In genomic region chr4:150914290-150914733, GRCm38 (mm10) we compare ENCODE assay signal across 8 mouse cellular contexts. TPM values are rescaled to one million over a fixed set of nuclear protein-coding genes. Genes with fewer than 3 reads are reported as not detected.
DNase-seq lines count a peak whose midpoint lies in the region; ATAC-seq and TF ChIP-seq lines count a peak whose summit lies in the region.

Park7 (minus strand) TSS chr4:150914437.
Tnfrsf9 (plus strand) TSS chr4:150914562.

- H3K4me1 ChIP-seq in bone marrow, adult 2 months (ENCODE audit: control insufficient read depth, insufficient read depth, low read length): peaks cover 11% of the 10 kb centered on the region; the same call in 1 of the 2 replicates
- peaks cover 13% of the 10 kb centered on the region; the same call in 1 of the 2 replicates for H3K4me1 ChIP-seq in embryonic facial prominence, embryonic 15.5 days
- H3K4me1 ChIP-seq in heart, embryonic 10.5 days: peaks cover 29% of the 10 kb centered on the region
- H3K4me1 ChIP-seq in kidney, embryonic 15.5 days: peaks cover 26% of the 10 kb centered on the region

- peak within 1 kb of the TSS; percentile 95 for H3K27ac ChIP-seq in bone marrow, adult 2 months (ENCODE audit: control insufficient read depth, insufficient read depth, low read depth, low read length, poor library complexity)
- peak within 1 kb of the TSS; percentile 93 for H3K27ac ChIP-seq in embryonic facial prominence, embryonic 15.5 days (replicated peaks)
- peak within 1 kb of the TSS; percentile 95 for H3K27ac ChIP-seq in heart, embryonic 10.5 days
- H3K27ac ChIP-seq in kidney, embryonic 15.5 days: peak within 1 kb of the TSS; percentile 94

- peak within 1 kb of the TSS; percentile 57 for H3K4me2 ChIP-seq in embryonic facial prominence, embryonic 15.5 days (replicated peaks)
- peak within 1 kb of the TSS; percentile 71 for H3K4me2 ChIP-seq in kidney, embryonic 15.5 days

- DNase-seq in 416B (ENCODE audit: low read depth) (peak; percentile 98), liver (peak; percentile 97)
- peak; percentile 98 for DNase-seq in heart, embryonic 10.5 days (ENCODE audit: low spot score)
- DNase-seq in spleen, postnatal 4 days (ENCODE audit: low spot score in 2 of 2): peak; percentile 96 to 98

- peak; percentile 86; the same call in 1 of the 2 replicates for TF ChIP-seq POLR2A in bone marrow, adult 2 months (IDR thresholded peaks at IDR 0.05; ENCODE audit: borderline replicate concordance, control insufficient read depth, low read depth, low read length)

- no peaks in the 10 kb centered on the region for H3K36me3 ChIP-seq in embryonic facial prominence, embryonic 15.5 days
- H3K36me3 ChIP-seq in heart, embryonic 10.5 days: no peaks in the 10 kb centered on the region
- H3K36me3 ChIP-seq in kidney, embryonic 15.5 days: no peaks in the 10 kb centered on the region

- H3K9me3 ChIP-seq in embryonic facial prominence, embryonic 15.5 days (replicated peaks): no peaks in the 10 kb centered on the region
- H3K9me3 ChIP-seq in heart, embryonic 10.5 days: no peaks in the 10 kb centered on the region
- H3K9me3 ChIP-seq in kidney, embryonic 15.5 days (replicated peaks): no peaks in the 10 kb centered on the region

- peak; percentile 86 for ATAC-seq in embryonic facial prominence, embryonic 15.5 days (ENCODE audit: insufficient number of reproducible peaks, low FRiP score, low TSS enrichment, low read depth)
- ATAC-seq in kidney, embryonic 15.5 days (replicated peaks; ENCODE audit: low FRiP score): peak; percentile 81
- ATAC-seq in monocyte, adult 5-6 weeks (replicated peaks; ENCODE audit: insufficient number of reproducible peaks, low FRiP score, low TSS enrichment, poor library complexity, severe bottlenecking): peak; percentile 80

- TF ChIP-seq CTCF in bone marrow, adult 2 months (IDR thresholded peaks at IDR 0.05; ENCODE audit: control insufficient read depth, insufficient read depth, low read length): peak; percentile 70

- peak within 1 kb of the TSS; percentile 83 for H3K4me3 ChIP-seq in bone marrow, adult 2 months (replicated peaks; ENCODE audit: control insufficient read depth, low read depth, low read length)
- H3K4me3 ChIP-seq in embryonic facial prominence, embryonic 15.5 days (replicated peaks): peak within 1 kb of the TSS; percentile 75
- peak within 1 kb of the TSS; percentile 77 for H3K4me3 ChIP-seq in heart, embryonic 10.5 days
- peak within 1 kb of the TSS; percentile 73 for H3K4me3 ChIP-seq in kidney, embryonic 15.5 days (replicated peaks)

- H3K9ac ChIP-seq in embryonic facial prominence, embryonic 15.5 days: peak within 1 kb of the TSS; percentile 85
- H3K9ac ChIP-seq in kidney, embryonic 15.5 days: peak within 1 kb of the TSS; percentile 65

- under 1% methylated on average over 48 of the region's 48 CpGs for WGBS in bone marrow, adult 2 months
- under 1% methylated on average over 48 of the region's 48 CpGs for WGBS in embryonic facial prominence, embryonic 15.5 days
- under 1% methylated on average over 48 of the region's 48 CpGs for WGBS in heart, embryonic 10.5 days
- under 1% methylated on average over 48 of the region's 48 CpGs for WGBS in kidney, embryonic 15.5 days

- no peaks in the 10 kb centered on the region for H3K27me3 ChIP-seq in embryonic facial prominence, embryonic 15.5 days
- H3K27me3 ChIP-seq in heart, embryonic 10.5 days (ENCODE audit: insufficient read depth, poor library complexity, severe bottlenecking): no peaks in the 10 kb centered on the region
- no peaks in the 10 kb centered on the region for H3K27me3 ChIP-seq in kidney, embryonic 15.5 days

RNA-seq across cellular contexts. Expression of gene Park7, which starts in this region (rescaled TPM):
- polyA plus RNA-seq in bone marrow, adult 2 months (2011; ENCODE audit: insufficient read depth, insufficient read length, low replicate concordance, missing spikeins): 73.9 and 121 TPM in 2 replicates
- 374 TPM in 2 replicates for polyA plus RNA-seq in embryonic facial prominence, embryonic 15.5 days (2015; fragmentation: Nextera tagmentation; extraction: Ambion mirVana)
- polyA plus RNA-seq in heart, embryonic 10.5 days (2016; fragmentation: Nextera tagmentation; extraction: Ambion mirVana): 403 and 488 TPM in 2 replicates
- polyA plus RNA-seq in kidney, embryonic 15.5 days (2015; fragmentation: Nextera tagmentation; extraction: Ambion mirVana): 391 and 393 TPM in 2 replicates
- total RNA-seq in monocyte, adult 5-6 weeks (2017): 177 to 216 TPM (median 190 TPM) in 3 replicates

RNA-seq across cellular contexts. Expression of gene Tnfrsf9, which starts in this region (rescaled TPM):
- not detected in 2 replicates for polyA plus RNA-seq in bone marrow, adult 2 months (2011; ENCODE audit: insufficient read depth, insufficient read length, low replicate concordance, missing spikeins)
- 1.0 and 1.3 TPM in 2 replicates for polyA plus RNA-seq in embryonic facial prominence, embryonic 15.5 days (2015; fragmentation: Nextera tagmentation; extraction: Ambion mirVana)
- polyA plus RNA-seq in heart, embryonic 10.5 days (2016; fragmentation: Nextera tagmentation; extraction: Ambion mirVana): 0.16 and 0.51 TPM in 2 replicates
- polyA plus RNA-seq in kidney, embryonic 15.5 days (2015; fragmentation: Nextera tagmentation; extraction: Ambion mirVana): 0.32 and 0.40 TPM in 2 replicates
- total RNA-seq in monocyte, adult 5-6 weeks (2017): 14.3 to 47.8 TPM (median 28.4 TPM) in 3 replicates

Comparison
In these comparisons a context has a peak if more than half of its experiments do, and no peak if none do; other contexts are left out.
1. Peak in every context shown above with its lines: DNase-seq, ATAC-seq, H3K4me3 ChIP-seq and H3K27ac ChIP-seq.